Mouse (Mus musculus) T-cell, adult 66 days (primary cell): ENCODE results near the gene Hs3st3b1. TPM values are rescaled to one million over a fixed set of nuclear protein-coding genes. Genes with fewer than 3 reads are reported as not detected.

Experiments
- total RNA-seq, 2 experiments: library from RNA; stranded (reverse); gene quantifications; 3 replicates in 1 of 2; 4 replicates in 1 of 2; pipeline ENCODE4 v1.2.4; 2023

The Hs3st3b1 gene
- 10 to 100 TPM; 24.5 to 25.1 TPM for total RNA-seq

GRCm38 (mm10) chr11:63922091-63922621 is at the start of gene Hs3st3b1:
Gene Hs3st3b1 (minus strand): TSS chr11:63922290.

Other genes with a start within 250 kb of the Hs3st3b1 start
- gene Cox10, start 157.2 kb upstream of the Hs3st3b1 start, total RNA-seq, result 10 to 100 TPM; 25.0 to 28.8 TPM